Mouse (Mus musculus): ENCODE measurements around the gene Ttc9c. TPM values are rescaled to one million over a fixed set of nuclear protein-coding genes. Genes with fewer than 3 reads are reported as not detected.

Ttc9c gene
- polyA plus RNA-seq (2015; fragmentation: Nextera tagmentation; extraction: Ambion mirVana): 53.0 and 63.0 TPM in 2 replicates

DNA sequence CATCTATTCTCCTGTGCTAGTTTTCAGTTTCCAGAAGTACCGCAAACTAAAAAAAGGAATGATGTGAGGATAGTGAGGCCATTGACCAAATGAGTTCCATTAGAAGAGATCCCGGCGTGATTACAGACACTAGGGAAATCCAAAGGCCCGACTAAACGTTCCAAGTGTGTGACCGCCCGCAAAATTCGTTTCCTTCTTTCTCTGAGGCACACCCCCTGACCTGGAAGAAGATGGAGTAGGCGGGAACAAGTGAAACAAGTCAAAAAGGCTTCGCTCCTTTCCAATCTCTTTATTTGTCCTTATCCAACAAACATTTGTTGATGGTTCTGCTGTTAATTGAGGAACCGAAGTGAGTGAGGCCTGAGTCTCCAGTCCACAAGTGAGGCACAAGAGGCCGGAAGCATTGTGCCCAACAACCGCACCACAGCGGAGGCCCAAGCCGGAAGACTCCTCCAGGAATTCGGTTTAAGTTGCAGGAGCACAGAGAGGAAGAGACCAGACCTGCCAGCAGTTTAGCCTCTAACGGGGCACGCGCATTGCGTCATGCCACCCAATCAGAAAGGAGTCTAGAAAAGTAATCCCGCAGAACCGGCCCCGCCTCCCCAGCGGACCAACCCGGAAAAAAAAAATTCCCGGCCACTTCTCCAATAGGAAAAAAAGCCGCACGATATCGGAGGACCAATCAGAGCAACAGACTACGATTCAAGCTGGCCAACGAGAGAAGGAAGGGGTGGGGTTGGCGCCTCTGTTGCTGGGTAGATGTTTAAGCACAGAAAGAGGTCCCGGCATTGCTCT lies at the start of gene Ttc9c:
Gene Ttc9c (minus strand): TSS at position 533 of the 795 bp plus-strand sequence.
- Histone ChIP-seq H3K27ac (ENCODE audit: low read length) (peak within 1 kb of the TSS; percentile 100), H3K36me3 (ENCODE audit: insufficient read depth, low read length) (peaks cover 27% of the 10 kb centered on the region), H3K9ac (replicated peaks; ENCODE audit: low read length) (peak within 1 kb of the TSS; percentile 98), H3K4me2 (replicated peaks; ENCODE audit: low read depth, low read length) (peak within 1 kb of the TSS; percentile 88), H3K27me3 (ENCODE audit: insufficient read depth, low read length) (no peaks in the 10 kb centered on the region), H3K4me3 (ENCODE audit: low read length) (peak within 1 kb of the TSS; percentile 100), H3K9me3 (ENCODE audit: low read length) (no peaks in the 10 kb centered on the region), H3K4me1 (ENCODE audit: insufficient read depth, low read length) (peaks cover 42% of the 10 kb centered on the region)
- peak; percentile 93 for ATAC-seq (ENCODE audit: low FRiP score, low TSS enrichment)
- WGBS: under 1% methylated on average over 33 of the region's 33 CpGs

DNA sequence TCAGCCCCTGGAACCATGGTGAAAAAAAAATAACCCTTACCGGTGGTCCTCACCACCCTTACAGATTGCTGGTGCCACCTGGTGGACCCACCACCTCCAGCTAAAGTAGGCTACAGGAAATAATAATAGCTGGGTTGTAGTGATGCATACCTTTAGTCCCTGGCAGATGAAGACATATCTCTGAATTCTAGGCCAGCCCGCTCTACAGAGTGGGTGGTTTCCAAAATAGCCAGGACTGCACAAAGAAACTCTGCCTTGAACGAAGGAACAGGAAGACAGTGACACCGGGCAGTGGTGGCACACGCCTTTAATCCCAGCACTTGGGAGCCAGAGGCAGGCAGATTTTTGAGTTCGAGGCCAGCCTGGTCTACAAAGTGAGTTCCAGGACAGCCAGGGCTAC lies 45.1 kb upstream of the Ttc9c start:
- ATAC-seq (ENCODE audit: low FRiP score, low TSS enrichment): no peak
- Histone ChIP-seq H3K27ac (ENCODE audit: low read length) (no peak overlapping the region), H3K4me1 (ENCODE audit: insufficient read depth, low read length) (no peaks in the 10 kb centered on the region), H3K9me3 (ENCODE audit: low read length) (no peaks in the 10 kb centered on the region), H3K27me3 (ENCODE audit: insufficient read depth, low read length) (no peaks in the 10 kb centered on the region), H3K4me2 (replicated peaks; ENCODE audit: low read depth, low read length) (no peak overlapping the region), H3K4me3 (ENCODE audit: low read length) (no peak overlapping the region), H3K36me3 (ENCODE audit: insufficient read depth, low read length) (no peaks in the 10 kb centered on the region), H3K9ac (replicated peaks; ENCODE audit: low read length) (no peak overlapping the region)
- 85% methylated on average over 6 of the region's 6 CpGs for WGBS

DNA sequence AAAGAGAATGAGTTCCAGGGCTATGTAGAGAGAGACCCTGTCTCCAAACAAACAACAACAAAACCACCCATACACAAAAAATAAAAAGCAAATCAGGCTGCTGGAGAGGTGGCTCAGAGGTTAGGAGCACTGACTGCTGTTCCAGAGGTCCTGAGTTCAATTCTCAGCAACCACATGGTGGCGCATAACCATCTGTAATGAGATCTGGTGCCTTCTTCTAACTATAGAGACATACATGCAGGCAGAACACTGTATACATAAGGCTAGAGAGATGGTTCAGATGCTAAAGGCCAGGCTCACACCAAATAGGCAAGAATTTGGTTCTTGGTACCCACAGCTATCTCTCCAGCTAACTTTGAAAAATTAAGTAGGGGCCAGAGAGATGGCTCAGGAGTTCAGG lies 39.9 kb upstream of the Ttc9c start:
- no peak overlapping the region for H3K4me3 ChIP-seq (ENCODE audit: low read length)
- no peaks in the 10 kb centered on the region for H3K36me3 ChIP-seq (ENCODE audit: insufficient read depth, low read length)
- no peak overlapping the region for H3K27ac ChIP-seq (ENCODE audit: low read length)
- no peaks in the 10 kb centered on the region for H3K27me3 ChIP-seq (ENCODE audit: insufficient read depth, low read length)
- WGBS: 16% methylated on average over 1 of the region's 1 CpGs
- ATAC-seq (ENCODE audit: low FRiP score, low TSS enrichment): no peak
- no peak overlapping the region for H3K4me2 ChIP-seq (replicated peaks; ENCODE audit: low read depth, low read length)
- no peak overlapping the region for H3K9ac ChIP-seq (replicated peaks; ENCODE audit: low read length)
- H3K4me1 ChIP-seq (ENCODE audit: insufficient read depth, low read length): no peaks in the 10 kb centered on the region
- no peaks in the 10 kb centered on the region for H3K9me3 ChIP-seq (ENCODE audit: low read length)

DNA sequence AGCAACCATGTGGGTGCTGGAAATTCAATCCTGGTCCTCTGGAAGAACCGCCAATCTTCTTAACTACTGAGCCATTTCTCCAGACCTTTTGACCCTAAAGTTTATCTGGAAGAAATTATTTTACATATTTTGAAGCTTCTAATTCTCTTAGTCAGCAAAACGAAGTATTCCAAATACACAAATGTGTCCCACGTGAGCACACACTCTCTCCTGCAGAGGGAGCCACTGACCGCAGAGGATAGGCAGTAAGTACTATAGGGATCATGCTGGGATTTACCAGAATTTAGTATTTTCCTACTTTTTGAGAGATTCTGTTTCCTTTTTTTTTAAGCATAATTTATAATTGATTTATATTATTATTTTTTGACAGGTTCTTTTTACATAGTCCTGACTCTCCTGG lies 38.6 kb upstream of the Ttc9c start:
- no peaks in the 10 kb centered on the region for H3K27me3 ChIP-seq (ENCODE audit: insufficient read depth, low read length)
- 39% methylated on average over 4 of the region's 4 CpGs for WGBS
- H3K4me2 ChIP-seq (replicated peaks; ENCODE audit: low read depth, low read length): no peak overlapping the region
- no peak for ATAC-seq (ENCODE audit: low FRiP score, low TSS enrichment)
- no peaks in the 10 kb centered on the region for H3K9me3 ChIP-seq (ENCODE audit: low read length)
- no peak overlapping the region for H3K27ac ChIP-seq (ENCODE audit: low read length)
- no peaks in the 10 kb centered on the region for H3K4me1 ChIP-seq (ENCODE audit: insufficient read depth, low read length)
- H3K4me3 ChIP-seq (ENCODE audit: low read length): no peak overlapping the region
- H3K36me3 ChIP-seq (ENCODE audit: insufficient read depth, low read length): no peaks in the 10 kb centered on the region
- no peak overlapping the region for H3K9ac ChIP-seq (replicated peaks; ENCODE audit: low read length)

DNA sequence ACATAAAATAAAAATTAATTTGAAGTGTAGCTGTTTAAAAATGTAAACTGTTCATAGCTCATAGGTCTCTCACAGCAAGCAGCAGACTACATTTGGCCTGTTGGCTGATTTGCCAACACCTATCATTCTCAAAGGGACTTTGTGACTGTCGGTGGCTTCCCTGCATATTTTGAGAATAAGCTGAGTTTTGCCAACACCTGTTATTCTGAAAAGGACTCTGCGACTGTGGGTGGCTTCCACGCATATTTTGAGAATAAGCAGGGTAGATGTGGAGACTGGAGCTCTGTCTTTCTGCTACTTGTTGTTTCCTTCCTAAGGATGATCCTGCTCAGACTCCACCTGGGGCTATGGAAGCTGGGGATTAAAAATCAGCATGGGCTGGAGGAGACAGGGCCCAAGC lies 34.0 kb upstream of the Ttc9c start:
- no peak overlapping the region for H3K27ac ChIP-seq (ENCODE audit: low read length)
- no peaks in the 10 kb centered on the region for H3K36me3 ChIP-seq (ENCODE audit: insufficient read depth, low read length)
- no peak overlapping the region for H3K4me2 ChIP-seq (replicated peaks; ENCODE audit: low read depth, low read length)
- no peak overlapping the region for H3K4me3 ChIP-seq (ENCODE audit: low read length)
- ATAC-seq (ENCODE audit: low FRiP score, low TSS enrichment): no peak
- no peaks in the 10 kb centered on the region for H3K9me3 ChIP-seq (ENCODE audit: low read length)
- no peaks in the 10 kb centered on the region for H3K27me3 ChIP-seq (ENCODE audit: insufficient read depth, low read length)
- 83% methylated on average over 3 of the region's 3 CpGs for WGBS
- 0 out of 2 replicates have a peak, but pooled peaks cover 7% of the 10 kb centered on the region for H3K4me1 ChIP-seq (ENCODE audit: insufficient read depth, low read length)
- H3K9ac ChIP-seq (replicated peaks; ENCODE audit: low read length): no peak overlapping the region

DNA sequence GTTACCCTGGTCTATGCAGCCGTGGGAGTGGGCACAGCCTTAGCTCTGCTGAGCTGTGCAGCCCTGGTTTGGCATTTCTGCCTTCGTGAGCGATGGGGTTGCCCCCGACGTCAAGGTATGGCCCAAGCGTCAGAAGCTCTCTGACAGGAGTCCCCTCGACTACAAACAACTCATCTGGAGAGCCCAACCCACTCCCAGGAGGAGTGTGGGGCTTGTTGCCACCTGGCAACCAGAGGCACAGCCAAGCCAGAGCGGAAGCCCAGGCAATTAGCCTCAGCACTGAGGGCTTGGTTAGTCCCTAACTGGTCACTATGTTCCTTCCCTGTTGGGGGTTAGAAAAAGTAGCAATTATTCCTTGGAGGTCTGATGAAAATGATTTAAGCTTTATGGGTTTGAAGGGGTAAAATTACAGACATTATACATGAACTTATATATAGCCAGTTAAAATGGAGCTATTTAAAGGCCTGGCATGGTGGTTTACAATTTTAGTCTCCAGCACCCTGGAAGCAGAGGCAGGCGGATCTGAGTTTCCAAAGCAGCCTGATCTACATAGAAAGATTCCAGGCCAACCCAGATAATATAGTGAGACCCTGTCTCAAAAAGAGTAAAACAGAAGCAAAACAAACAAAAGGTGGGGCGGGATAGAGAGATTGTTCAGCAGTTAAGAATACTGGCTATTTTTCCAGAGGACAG lies 33.2 kb upstream of the Ttc9c start:
- peaks cover 3% of the 10 kb centered on the region; the same call in 1 of the 2 replicates for H3K36me3 ChIP-seq (ENCODE audit: insufficient read depth, low read length)
- H3K4me2 ChIP-seq (replicated peaks; ENCODE audit: low read depth, low read length): no peak overlapping the region
- no peak overlapping the region for H3K4me3 ChIP-seq (ENCODE audit: low read length)
- no peaks in the 10 kb centered on the region for H3K27me3 ChIP-seq (ENCODE audit: insufficient read depth, low read length)
- 52% methylated on average over 10 of the region's 10 CpGs for WGBS
- H3K9me3 ChIP-seq (ENCODE audit: low read length): no peaks in the 10 kb centered on the region
- H3K4me1 ChIP-seq (ENCODE audit: insufficient read depth, low read length): 0 out of 2 replicates have a peak, but pooled peaks cover 7% of the 10 kb centered on the region
- H3K27ac ChIP-seq (ENCODE audit: low read length): no peak overlapping the region
- H3K9ac ChIP-seq (replicated peaks; ENCODE audit: low read length): no peak overlapping the region
- ATAC-seq (ENCODE audit: low FRiP score, low TSS enrichment): no peak

DNA sequence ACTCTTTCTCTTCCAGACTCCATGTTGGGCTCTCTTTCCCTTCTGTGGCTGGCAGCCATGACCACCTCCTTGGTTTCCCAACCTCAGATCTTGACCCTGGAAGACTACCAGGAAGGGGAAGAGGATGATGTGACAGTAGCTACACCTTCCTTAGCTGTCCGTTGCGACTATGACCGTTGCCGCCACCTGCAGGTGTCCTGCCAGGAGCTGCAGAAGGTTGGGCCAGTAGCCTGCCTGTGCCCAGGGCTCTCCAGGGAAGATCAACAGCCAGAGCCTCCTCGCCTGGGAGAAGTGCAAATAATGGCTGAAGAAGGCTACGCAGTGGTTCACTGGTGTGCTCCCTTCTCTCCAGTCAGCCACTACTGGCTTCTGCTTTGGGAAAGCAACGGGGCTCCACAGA lies 32.5 kb upstream of the Ttc9c start:
- H3K4me1 ChIP-seq (ENCODE audit: insufficient read depth, low read length): 0 out of 2 replicates have a peak, but pooled peaks cover 7% of the 10 kb centered on the region
- no peak overlapping the region for H3K27ac ChIP-seq (ENCODE audit: low read length)
- no peak overlapping the region for H3K4me2 ChIP-seq (replicated peaks; ENCODE audit: low read depth, low read length)
- no peak for ATAC-seq (ENCODE audit: low FRiP score, low TSS enrichment)
- WGBS: 57% methylated on average over 7 of the region's 7 CpGs
- no peak overlapping the region for H3K4me3 ChIP-seq (ENCODE audit: low read length)
- H3K36me3 ChIP-seq (ENCODE audit: insufficient read depth, low read length): peaks cover 9% of the 10 kb centered on the region
- H3K9ac ChIP-seq (replicated peaks; ENCODE audit: low read length): no peak overlapping the region
- H3K27me3 ChIP-seq (ENCODE audit: insufficient read depth, low read length): no peaks in the 10 kb centered on the region
- H3K9me3 ChIP-seq (ENCODE audit: low read length): no peaks in the 10 kb centered on the region

DNA sequence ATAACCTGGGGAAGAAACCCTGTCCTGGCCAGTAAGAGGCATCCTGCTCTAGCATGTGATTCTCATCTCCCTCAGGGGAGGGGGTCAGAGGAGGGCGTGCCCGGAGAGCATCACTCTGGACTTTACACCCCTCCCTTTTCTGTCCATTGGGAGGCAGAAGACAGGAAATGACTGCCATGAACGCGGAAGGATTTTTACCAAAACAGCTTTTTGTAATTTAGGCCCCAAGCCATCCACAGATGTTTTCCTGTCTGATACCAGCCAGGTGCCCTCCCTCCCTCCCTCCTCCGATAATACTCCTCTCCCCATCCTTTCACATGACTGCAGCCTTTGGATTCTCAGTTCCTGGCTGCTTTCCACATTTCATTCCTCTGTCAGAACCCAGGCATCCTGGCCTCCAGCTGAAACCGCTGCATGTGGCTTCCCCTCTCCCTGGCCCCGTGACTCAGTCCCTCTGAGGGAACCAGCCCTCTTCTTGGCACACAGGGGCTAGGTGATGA lies 31.3 kb upstream of the Ttc9c start, which contains the start of gene Lrrn4cl:
Gene Lrrn4cl (plus strand): TSS at position 367 of the 500 bp plus-strand sequence.
- Histone ChIP-seq H3K4me3 (ENCODE audit: low read length) (no peak within 1 kb of the TSS), H3K4me2 (replicated peaks; ENCODE audit: low read depth, low read length) (0 out of 2 replicates have a peak within 1 kb of the TSS, but pooled peaks have one; percentile 14), H3K9ac (replicated peaks; ENCODE audit: low read length) (peak within 1 kb of the TSS; percentile 23; the same call in 1 of the 2 replicates), H3K27ac (ENCODE audit: low read length) (no peak within 1 kb of the TSS), H3K27me3 (ENCODE audit: insufficient read depth, low read length) (no peaks in the 10 kb centered on the region), H3K4me1 (ENCODE audit: insufficient read depth, low read length) (0 out of 2 replicates have a peak, but pooled peaks cover 7% of the 10 kb centered on the region), H3K36me3 (ENCODE audit: insufficient read depth, low read length) (peaks cover 21% of the 10 kb centered on the region), H3K9me3 (ENCODE audit: low read length) (no peaks in the 10 kb centered on the region)
- ATAC-seq (ENCODE audit: low FRiP score, low TSS enrichment): peak; percentile 49; the same call in 1 of the 2 replicates
- WGBS: 23% methylated on average over 7 of the region's 7 CpGs

DNA sequence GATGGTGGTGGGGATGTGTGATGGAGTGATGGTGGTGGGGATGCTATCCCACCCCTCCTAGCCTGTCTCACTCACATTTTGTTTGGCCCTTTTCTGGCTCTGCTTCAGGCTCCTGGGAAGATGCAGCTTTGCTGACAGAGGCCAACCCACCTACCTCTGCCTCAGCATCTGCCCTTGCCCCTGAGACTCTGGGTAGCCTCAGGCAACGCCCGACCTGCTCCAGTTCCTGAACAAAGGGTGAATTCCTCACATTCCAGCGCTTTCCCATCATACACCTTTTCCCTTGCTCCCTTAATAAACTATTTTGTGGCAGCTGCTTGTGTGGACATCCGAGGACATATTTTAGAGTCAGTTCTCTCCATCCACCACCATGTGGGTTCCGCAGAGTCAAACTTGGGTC lies 29.2 kb upstream of the Ttc9c start:
- Histone ChIP-seq H3K4me1 (ENCODE audit: insufficient read depth, low read length) (0 out of 2 replicates have a peak, but pooled peaks cover 7% of the 10 kb centered on the region), H3K9ac (replicated peaks; ENCODE audit: low read length) (no peak overlapping the region), H3K27ac (ENCODE audit: low read length) (no peak overlapping the region), H3K27me3 (ENCODE audit: insufficient read depth, low read length) (no peaks in the 10 kb centered on the region), H3K4me3 (ENCODE audit: low read length) (no peak overlapping the region), H3K36me3 (ENCODE audit: insufficient read depth, low read length) (peaks cover 22% of the 10 kb centered on the region), H3K9me3 (ENCODE audit: low read length) (no peaks in the 10 kb centered on the region), H3K4me2 (replicated peaks; ENCODE audit: low read depth, low read length) (no peak overlapping the region)
- WGBS: 78% methylated on average over 5 of the region's 5 CpGs
- ATAC-seq (ENCODE audit: low FRiP score, low TSS enrichment): no peak

Data from kidney, embryonic 16.5 days (tissue).